Mouse (Mus musculus) ES-Bruce4 (cell line): ENCODE measurements around the gene Angel2.

Experiments
- CTCF ChIP-seq: IDR thresholded peaks from one replicate; pipeline ENCODE4 v1.8.1; 2011; ENCODE audit warnings: low read depth, low read length
- EP300 ChIP-seq: IDR thresholded peaks from 2 replicates; pipeline ENCODE4 v1.6.1; 2011; ENCODE audit warnings: low read depth, low read length; ENCODE audit not compliant: insufficient read depth
- POLR2A ChIP-seq: IDR thresholded peaks from one replicate; pipeline ENCODE4 v1.8.1; 2011; ENCODE audit warnings: low read length; ENCODE audit not compliant: insufficient read depth

DNA sequence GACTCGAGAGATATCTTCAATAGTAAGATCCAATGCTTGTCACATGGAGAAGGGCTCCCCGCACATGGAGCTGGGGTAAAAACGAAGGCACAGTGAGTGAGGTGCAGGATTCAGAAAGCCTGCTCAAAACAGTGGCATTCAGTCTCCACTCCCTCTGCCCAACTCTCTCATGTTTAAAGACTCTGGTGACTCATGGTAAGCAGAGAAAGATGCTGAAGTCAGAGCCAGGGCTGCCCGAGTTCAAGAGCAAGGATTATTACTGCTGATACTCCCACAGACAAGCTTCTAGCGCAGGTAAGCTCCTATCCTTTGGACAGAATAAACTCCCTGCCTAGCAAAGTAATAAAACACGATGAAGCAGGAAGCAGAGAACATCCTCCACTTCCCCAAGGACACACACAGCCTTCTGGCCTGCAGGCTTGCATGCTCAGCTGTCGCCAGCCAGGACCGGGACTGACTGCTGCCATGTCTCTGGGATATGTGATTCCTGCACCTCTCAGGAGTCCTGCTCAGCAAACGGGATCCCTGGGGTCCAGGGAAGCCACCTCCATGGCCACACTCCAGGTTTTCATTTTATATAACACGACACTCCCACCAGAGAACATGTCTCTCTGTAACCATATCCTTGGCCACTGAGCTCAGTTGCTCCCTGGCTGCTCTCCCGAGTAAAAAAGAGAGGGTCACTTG is 52.1 kb downstream of the Angel2 start:
- TF ChIP-seq CTCF (no peak), EP300 (no peak), POLR2A (no peak)
